Mouse (Mus musculus) olfactory bulb, adult 2 months (tissue): ENCODE measurements around the gene Dirc2.

Experiments used
- CTCF ChIP-seq: fragments of 200-500 bp; IDR thresholded peaks from 2 replicates; pipeline ENCODE4 v1.5.1; 2012; ENCODE audit warnings: low read depth, mild to moderate bottlenecking, low read length, moderate library complexity; ENCODE audit not compliant: insufficient read depth
- POLR2A ChIP-seq: fragments of 200-500 bp; IDR thresholded peaks from 2 replicates; pipeline ENCODE4 v1.6.1; 2012; ENCODE audit warnings: mild to moderate bottlenecking, low read depth, low read length, moderate library complexity; ENCODE audit not compliant: insufficient read depth

- no peak for TF ChIP-seq CTCF
- no peak for TF ChIP-seq POLR2A
Observed at GRCm38 (mm10) chr16:35807663-35807992, 38.5 kb upstream of the Dirc2 start.
